Mouse (Mus musculus) ES-E14 (cell line): Measurements from ENCODE around the gene Mrpl39. TPM values are rescaled to one million over a fixed set of nuclear protein-coding genes. Genes with fewer than 3 reads are reported as not detected.

Experiments
- DNase-seq: peaks from one replicate; pipeline ENCODE4 v3.0.0-alpha.2; 2013; ENCODE audit warnings: low read depth, low spot score
- H3K27ac ChIP-seq: 2 replicates; pipeline ENCODE4 v1.5.1; 2012; ENCODE audit warnings: low read depth, mild to moderate bottlenecking, low read length, moderate library complexity, mixed read lengths; ENCODE audit not compliant: poor library complexity, insufficient read depth, severe bottlenecking
- H3K36me3 ChIP-seq: 2 replicates; pipeline ENCODE4 v1.6.1; 2012; ENCODE audit warnings: mild to moderate bottlenecking, low read length, moderate library complexity, mixed read lengths; ENCODE audit not compliant: control insufficient read depth, poor library complexity, insufficient read depth, severe bottlenecking
- H3K4me1 ChIP-seq, 2 experiments: fragments of 150-350 bp in 1 of 2; sonication (generic) in 1 of 2; 2 replicates each; pipeline ENCODE4 v1.6.1; 2012; ENCODE audit warnings: low read length in 2 of 2, mild to moderate bottlenecking in 1 of 2, mixed read lengths in 1 of 2; ENCODE audit not compliant: control insufficient read depth in 2 of 2, insufficient read depth in 2 of 2, poor library complexity in 1 of 2
- H3K4me3 ChIP-seq, 2 experiments: fragments of 150-350 bp in 1 of 2; sonication (generic) in 1 of 2; 2 replicates each; pipeline ENCODE4 v1.5.1; 2012; ENCODE audit warnings: low read length in 2 of 2, low read depth in 1 of 2, mild to moderate bottlenecking in 1 of 2, mixed read lengths in 1 of 2; ENCODE audit not compliant: insufficient read depth in 1 of 2, poor library complexity in 1 of 2, severe bottlenecking in 1 of 2
- H3K9ac ChIP-seq: 2 replicates; pipeline ENCODE4 v1.6.1; 2012; ENCODE audit warnings: low read depth, mild to moderate bottlenecking, low read length, mixed read lengths; ENCODE audit not compliant: poor library complexity, insufficient read depth, severe bottlenecking
- H3K9me3 ChIP-seq: fragments of 150-350 bp; sonication (generic); 2 replicates; pipeline ENCODE4 v1.6.1; 2012; ENCODE audit warnings: low read depth, mild to moderate bottlenecking, low read length; ENCODE audit not compliant: control insufficient read depth, insufficient read depth
- CHD2 ChIP-seq: IDR thresholded peaks from 2 replicates; pipeline ENCODE4 v1.6.1; 2014; ENCODE audit warnings: mild to moderate bottlenecking, low read depth, low read length, inconsistent platforms
- HCFC1 ChIP-seq: IDR thresholded peaks from 2 replicates; pipeline ENCODE4 v1.6.1; 2012; ENCODE audit warnings: low read length, inconsistent platforms, borderline replicate concordance; ENCODE audit not compliant: insufficient read depth
- MAFK ChIP-seq: IDR thresholded peaks from 2 replicates; pipeline ENCODE4 v1.6.1; 2014; ENCODE audit warnings: mild to moderate bottlenecking, low read depth, low read length, inconsistent platforms; ENCODE audit not compliant: insufficient read depth
- ZC3H11A ChIP-seq: IDR thresholded peaks from 2 replicates; pipeline ENCODE4 v1.6.1; 2012; ENCODE audit warnings: low read depth, mild to moderate bottlenecking, inconsistent platforms, low read length, borderline replicate concordance
- ZNF384 ChIP-seq: IDR thresholded peaks from 2 replicates; pipeline ENCODE4 v1.6.1; 2012; ENCODE audit warnings: low read depth, low read length, inconsistent platforms
- in situ Hi-C, 2 experiments: fragments of 600-800 bp; cut with MboI; formaldehyde crosslinking; loops; one replicate each; pipeline ENCODE4 v1.15.1; 2025; ENCODE audit warnings: low sequenced_read_pairs in 2 of 2, inconsistent platforms in 1 of 2; ENCODE audit not compliant: unreplicated experiment in 2 of 2
- total RNA-seq: library from RNA; depleted of rRNA; stranded (reverse); fragments of 300-350 nt; gene quantifications from 2 replicates; pipeline ENCODE4 v1.2.3, GENCODE M21; 2012

Gene Mrpl39
- total RNA-seq, 1 experiment: 66.3 TPM

DNA sequence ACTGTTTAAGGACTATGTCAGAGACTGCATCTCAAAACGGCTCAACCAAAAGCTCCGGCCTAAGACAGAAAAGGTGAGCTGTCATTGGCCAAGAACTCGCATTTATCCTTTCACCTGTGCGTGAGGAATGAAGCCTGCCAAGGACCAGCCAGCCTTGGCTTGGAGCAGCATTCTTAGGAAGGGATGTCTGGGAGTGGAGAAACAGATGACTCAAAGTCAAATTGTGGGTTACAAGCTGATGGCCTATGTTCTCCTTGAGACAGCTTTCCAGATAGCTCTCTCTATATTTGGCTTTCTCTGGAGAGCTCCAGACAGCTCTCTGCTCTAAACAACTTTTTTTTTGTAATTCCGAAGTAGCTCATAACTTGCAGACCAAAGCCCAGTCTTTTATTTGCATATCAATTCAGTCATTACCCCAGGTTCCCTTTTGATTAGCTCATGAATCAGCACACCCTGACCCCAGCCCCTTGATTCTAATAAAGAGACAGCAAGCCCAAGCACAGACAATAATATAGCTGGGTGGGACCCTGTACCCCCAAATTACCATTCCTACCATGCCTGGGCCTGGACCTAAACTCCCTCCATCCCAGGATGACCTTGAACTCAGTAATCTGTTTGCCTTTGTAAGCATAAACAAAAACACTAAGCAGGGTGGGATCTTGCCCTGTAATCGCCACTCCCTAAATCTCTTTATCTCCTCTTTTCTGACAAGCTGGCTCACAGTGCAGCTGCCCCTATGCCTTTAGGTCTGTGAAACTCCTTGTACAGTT is 43.5 kb upstream of the Mrpl39 start:
- Histone ChIP-seq H3K9ac (0 out of 2 replicates have a peak overlapping the region, but pooled peaks have one; percentile 10), H3K36me3 (no peaks in the 10 kb centered on the region; the same call in 1 of the 2 replicates), H3K4me1 (peaks cover 5 to 6% of the 10 kb centered on the region in 2 experiments; a peak in 2 of 4 replicates), H3K9me3 (no peaks in the 10 kb centered on the region), H3K27ac (peak overlapping the region; percentile 96), H3K4me3 (peak overlapping the region in 1 of 2 experiments; percentile 34; a peak in 1 of 4 replicates)
- in situ Hi-C loops: no loop called here
- DNase-seq: peak; percentile 78
- TF ChIP-seq MAFK (no peak), CHD2 (0 out of 2 replicates have a peak, but pooled peaks have one; percentile 36)

GRCm38 (mm10) chr16:84778431-84778830 is 42.9 kb upstream of the Mrpl39 start:
- no peak for DNase-seq
- Histone ChIP-seq H3K9ac (0 out of 2 replicates have a peak overlapping the region, but pooled peaks have one; percentile 10), H3K4me3 (peak overlapping the region in 1 of 2 experiments; percentile 2; a peak in 1 of 4 replicates), H3K4me1 (peaks cover 5 to 6% of the 10 kb centered on the region in 2 experiments; a peak in 2 of 4 replicates), H3K9me3 (no peaks in the 10 kb centered on the region), H3K27ac (peak overlapping the region; percentile 96), H3K36me3 (no peaks in the 10 kb centered on the region; the same call in 1 of the 2 replicates)
- no peak for TF ChIP-seq ZNF384
- no peak for TF ChIP-seq HCFC1
- no peak for TF ChIP-seq CHD2
- TF ChIP-seq ZC3H11A: no peak
- no peak for TF ChIP-seq MAFK
- in situ Hi-C loops: no loop called here

- no peak for DNase-seq
- peak overlapping the region; percentile 68 to 84 for H3K4me3 ChIP-seq
These were observed 40.7 kb upstream of the Mrpl39 start for GRCm38 (mm10) chr16:84776089-84776784.

GRCm38 (mm10) chr16:84775356-84775755 is 39.8 kb upstream of the Mrpl39 start:
- Histone ChIP-seq H3K4me3 (peak overlapping the region; percentile 68 to 84), H3K27ac (peak overlapping the region; percentile 9; the same call in 1 of the 2 replicates), H3K36me3 (no peaks in the 10 kb centered on the region), H3K4me1 (peaks cover 0 to 9% of the 10 kb centered on the region in 2 experiments; a peak in 3 of 4 replicates), H3K9ac (peak overlapping the region; percentile 71; the same call in 1 of the 2 replicates), H3K9me3 (no peaks in the 10 kb centered on the region)
- DNase-seq: no peak
- in situ Hi-C loops: no loop called here
- TF ChIP-seq HCFC1: no peak
- no peak for TF ChIP-seq ZNF384
- TF ChIP-seq MAFK: no peak
- no peak for TF ChIP-seq ZC3H11A
- TF ChIP-seq CHD2: no peak

More at GRCm38 (mm10) chr16:84776089-84776784, 40.7 kb upstream of the Mrpl39 start:
- in situ Hi-C loops: no loop called here
- peaks cover 0 to 6% of the 10 kb centered on the region in 2 experiments; a peak in 3 of 4 replicates for H3K4me1 ChIP-seq
- TF ChIP-seq CHD2 (no peak), MAFK (no peak), ZNF384 (no peak), ZC3H11A (no peak), HCFC1 (no peak)
- peak overlapping the region; percentile 45; the same call in 1 of the 2 replicates for H3K9ac ChIP-seq
- H3K36me3 ChIP-seq: no peaks in the 10 kb centered on the region
- no peaks in the 10 kb centered on the region for H3K9me3 ChIP-seq
- peak overlapping the region; percentile 29; the same call in 1 of the 2 replicates for H3K27ac ChIP-seq
